Mouse (Mus musculus): ENCODE measurements around the gene Taf6l.

GRCm38 (mm10) chr19:8818801-8819595, 32.8 kb upstream of the Taf6l start, which contains the start of gene Ttc9c:
- no peak for TF ChIP-seq CTCF (IDR thresholded peaks at IDR 0.05; ENCODE audit: low read depth)
- peak; percentile 59 for TF ChIP-seq EP300 (optimal IDR thresholded peaks at IDR 0.05)
